Mouse (Mus musculus) lung, postnatal 36 days (tissue): ENCODE measurements around the gene Abtb2.
A peak's percentile ranks its signal among the peaks of the same experiment; 100 is the strongest.

Experiments used
- DNase-seq: peaks from one replicate; pipeline ENCODE4 v3.0.0; 2022; ENCODE audit warnings: mixed read lengths

The Abtb2 gene

DNA sequence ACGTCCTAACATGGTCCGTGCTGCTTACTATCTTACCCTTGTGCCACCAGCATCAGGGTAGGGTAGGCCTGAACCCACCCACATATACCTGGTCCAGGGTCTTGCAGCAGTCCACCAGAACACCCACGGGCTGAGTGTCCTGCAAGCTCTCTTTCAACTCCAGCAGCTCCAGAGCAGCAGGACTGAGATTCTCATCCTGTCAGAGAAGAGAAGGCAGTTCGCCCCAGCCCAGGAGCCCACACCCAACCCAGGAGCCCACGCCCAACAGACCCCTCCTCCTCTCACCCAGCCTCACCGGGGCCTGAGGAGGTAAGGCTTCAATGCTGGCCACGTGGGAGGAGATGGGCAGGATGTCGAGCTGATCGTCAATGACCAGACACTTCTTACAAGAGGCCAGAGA lies 181.8 kb downstream of the Abtb2 start:
- DNase-seq, result no peak

DNA sequence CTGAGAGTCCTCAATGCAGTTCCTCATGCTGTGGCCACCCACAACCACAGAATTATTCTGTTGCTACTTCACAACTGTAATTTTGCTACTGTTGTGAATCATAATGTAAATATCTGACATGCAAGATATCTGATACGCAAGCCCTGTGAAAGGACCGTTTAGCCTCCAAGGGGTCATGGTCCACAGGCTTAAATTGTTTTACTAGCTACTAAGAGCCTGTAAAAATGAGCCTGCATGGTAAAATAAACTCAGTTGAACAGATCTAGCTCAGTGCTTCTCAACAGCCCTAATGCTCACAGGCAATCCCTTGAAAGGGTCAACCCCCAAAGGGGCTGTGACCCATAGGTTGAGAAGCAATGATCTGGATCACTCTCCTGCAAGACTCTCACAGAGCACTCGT lies 183.0 kb downstream of the Abtb2 start:
- DNase-seq, result no peak

DNA sequence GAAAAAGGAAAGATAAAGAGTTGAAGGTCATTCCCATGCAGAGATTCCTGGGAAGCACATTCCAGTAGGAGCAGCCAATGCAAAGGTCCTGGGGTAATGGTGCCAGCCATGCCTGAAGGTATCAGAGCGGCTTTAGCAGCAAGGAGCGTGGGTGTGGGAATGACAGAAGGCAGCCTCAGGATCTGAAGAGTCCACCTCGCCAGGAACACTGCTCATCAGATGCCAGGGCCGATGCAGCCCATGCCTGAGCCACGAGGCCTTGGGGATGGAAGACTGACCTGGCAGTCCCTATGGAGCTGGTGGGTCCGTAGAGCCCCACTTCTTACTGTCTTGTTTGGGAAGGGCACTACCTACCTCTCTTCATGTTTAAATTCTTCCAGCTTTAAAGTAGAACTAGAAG lies 185.7 kb downstream of the Abtb2 start:
- no peak for DNase-seq

DNA sequence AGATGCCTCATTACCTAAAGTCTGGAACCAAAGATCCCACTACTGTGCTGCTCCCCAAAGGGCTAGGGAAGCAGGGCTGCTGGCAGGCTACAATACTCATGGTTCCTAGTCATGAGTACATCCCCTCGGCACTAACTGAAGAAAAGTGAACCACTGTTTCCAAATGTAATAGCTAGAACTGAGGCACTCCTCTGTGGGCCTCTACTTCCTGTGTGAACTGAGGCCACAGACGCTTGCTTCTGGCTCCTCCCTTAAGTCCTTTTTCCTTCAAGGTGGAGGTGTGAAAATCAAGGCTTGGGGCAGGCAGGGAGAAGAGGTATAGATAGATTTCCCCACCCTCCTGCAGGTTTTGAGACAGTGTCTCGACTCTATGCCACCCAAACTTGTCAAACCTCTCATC lies 188.5 kb downstream of the Abtb2 start:
- no peak for DNase-seq

DNA sequence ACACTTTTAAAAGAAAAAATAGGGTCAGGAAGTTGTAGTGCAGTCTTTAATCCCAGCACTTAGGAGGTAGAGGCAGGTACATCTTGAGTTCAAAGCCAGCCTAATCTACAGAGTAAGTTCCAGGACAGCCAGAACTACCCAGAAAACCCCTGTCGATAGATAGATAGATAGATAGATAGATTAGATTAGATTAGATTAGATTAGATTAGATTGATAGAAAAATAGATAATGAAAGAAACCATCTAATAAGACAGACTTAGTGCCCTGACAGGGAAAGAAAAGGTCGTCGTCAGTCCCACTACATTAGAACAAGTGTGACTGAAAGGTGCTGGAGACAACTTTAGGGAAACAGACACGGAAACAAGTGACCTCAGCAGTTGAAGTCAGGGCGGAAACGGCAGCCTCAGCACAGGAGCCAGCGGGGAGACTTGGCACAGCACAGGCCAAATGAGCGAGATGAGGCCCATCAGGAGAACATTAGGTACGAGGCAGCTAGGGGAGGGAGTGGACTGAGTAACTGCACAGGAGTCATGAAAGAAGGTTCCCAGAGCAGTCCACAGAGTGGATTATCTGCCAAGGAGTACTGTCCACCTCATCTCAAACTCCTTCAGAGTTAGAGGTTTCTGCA lies 189.5 kb downstream of the Abtb2 start:
- no peak for DNase-seq

DNA sequence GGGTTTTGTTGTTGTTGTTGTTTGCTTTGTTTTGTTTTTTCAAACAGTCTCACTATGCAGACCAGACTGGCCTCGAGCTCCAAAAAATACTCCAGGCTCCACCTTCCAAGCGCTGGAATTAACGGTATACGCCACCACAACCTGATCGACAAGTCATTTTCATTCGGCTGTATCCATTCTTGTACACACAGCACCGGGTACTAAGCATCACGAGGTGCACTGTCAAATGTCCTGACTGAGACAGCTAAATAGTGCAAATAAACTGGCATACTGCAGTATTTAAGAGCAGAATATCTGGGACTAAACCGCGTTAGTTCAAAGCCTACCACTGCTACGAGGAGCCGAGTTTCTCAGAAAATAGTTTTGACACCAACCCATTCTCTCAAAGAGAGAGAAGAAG lies 194.3 kb downstream of the Abtb2 start:
- DNase-seq, result no peak

DNA sequence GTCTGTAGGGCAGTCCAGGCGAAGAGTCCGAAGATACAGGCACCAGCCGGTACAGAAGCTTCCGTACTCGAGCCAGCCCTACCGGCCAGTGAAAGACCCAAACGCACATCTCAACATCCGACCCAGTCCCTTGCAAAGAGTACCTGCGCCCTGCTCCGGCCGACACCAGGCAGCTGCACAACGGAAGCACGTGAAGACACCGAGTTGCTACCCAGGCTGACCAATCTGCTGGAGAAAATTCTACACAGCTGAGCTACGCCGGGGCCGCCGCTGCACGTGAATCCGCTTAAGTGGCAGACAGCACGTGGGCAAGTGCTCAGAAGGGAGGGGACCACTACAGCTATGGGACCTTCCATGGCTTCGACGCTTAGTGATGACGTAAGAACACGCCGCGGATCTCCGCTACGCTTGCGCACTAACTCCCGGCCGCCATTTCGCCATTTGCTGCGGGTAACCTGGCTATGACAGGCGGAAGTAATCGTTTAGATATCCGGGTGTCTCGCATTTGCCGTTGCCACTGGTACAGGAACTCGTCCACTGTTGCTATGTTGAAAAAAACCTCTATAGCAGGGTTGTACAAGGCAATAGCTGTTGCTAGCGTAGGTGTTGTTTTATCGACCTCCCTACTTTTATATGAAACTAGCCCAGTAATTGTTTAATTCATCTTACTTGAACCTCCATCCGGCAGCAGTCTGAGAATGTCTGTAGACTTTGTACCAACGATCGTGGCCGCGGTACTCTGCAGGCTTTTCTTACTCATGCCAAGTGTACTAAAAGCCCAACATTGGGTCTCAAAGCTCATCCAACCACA lies 195.0 kb downstream of the Abtb2 start, which contains the start of gene Nat10:
Nat10 (minus strand) TSS at position 365 of the 811 bp plus-strand sequence.
- peak; percentile 99 for DNase-seq

DNA sequence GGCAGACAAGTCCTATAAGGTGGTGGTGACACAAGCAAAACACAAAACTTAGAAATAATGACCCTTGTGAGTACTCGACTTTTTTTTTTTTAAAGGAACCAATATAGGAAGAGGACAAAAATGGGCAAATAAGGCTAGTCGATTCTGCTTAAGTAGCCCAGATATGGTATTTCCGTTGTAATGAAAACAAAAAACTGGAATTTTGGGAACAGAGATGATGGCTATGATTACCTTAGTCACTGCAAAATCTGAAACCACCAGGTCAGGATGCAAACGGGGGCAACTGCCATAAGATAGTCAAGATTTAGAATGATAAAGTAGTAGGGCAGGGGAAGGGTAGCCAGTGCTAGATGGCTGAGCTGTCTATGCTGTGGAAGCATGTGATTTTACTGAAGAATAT lies 195.9 kb downstream of the Abtb2 start:
- no peak for DNase-seq

DNA sequence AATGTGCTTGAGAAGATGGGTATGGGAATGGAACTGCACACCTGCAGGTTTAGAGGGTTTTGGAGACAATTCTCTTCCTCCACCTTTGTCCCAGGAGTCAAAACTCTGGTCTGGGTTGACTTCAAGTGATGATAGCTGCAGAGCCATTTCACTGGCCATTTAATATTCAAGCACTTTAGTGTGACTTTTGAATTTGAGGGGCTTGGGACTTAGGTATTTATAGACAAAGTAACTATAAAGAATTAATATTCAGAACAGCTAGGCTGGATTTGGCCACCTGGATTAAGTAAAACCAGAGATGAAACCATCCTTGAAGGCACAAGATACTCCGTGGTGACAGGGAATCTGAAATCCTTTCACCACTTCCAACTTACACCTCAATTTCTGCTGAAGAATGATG lies 196.4 kb downstream of the Abtb2 start:
- no peak for DNase-seq
